Mouse (Mus musculus) hindbrain, embryonic 12.5 days (tissue): ENCODE measurements around the gene Ap2s1. TPM values are rescaled to one million over a fixed set of nuclear protein-coding genes. Genes with fewer than 3 reads are reported as not detected.
"Not testable (repeated sequence)": the region's sequence is repeated elsewhere in the genome, so short reads cannot be mapped to it uniquely, and the experiment has no call there.

ENCODE experiments used
- ATAC-seq: fragments of 200-750 bp; cut with Nextera tagmentation; 2 replicates; pipeline ENCODE4 v1.8.0; 2017; ENCODE audit warnings: moderate TSS enrichment; ENCODE audit not compliant: low FRiP score
- H3K27ac ChIP-seq: fragments of 300-500 bp; sonication (generic); 2 replicates; pipeline ENCODE4 v1.5.1; 2016; ENCODE audit warnings: mild to moderate bottlenecking
- H3K27me3 ChIP-seq: fragments of 300-500 bp; sonication (generic); 2 replicates; pipeline ENCODE4 v1.6.1; 2016; ENCODE audit warnings: mild to moderate bottlenecking
- H3K36me3 ChIP-seq: fragments of 300-500 bp; sonication (generic); 2 replicates; pipeline ENCODE4 v1.6.1; 2016; ENCODE audit warnings: mild to moderate bottlenecking
- H3K4me1 ChIP-seq: fragments of 300-500 bp; sonication (generic); 2 replicates; pipeline ENCODE4 v1.6.1; 2016
- H3K4me2 ChIP-seq: fragments of 300-500 bp; sonication (generic); replicated peaks from 2 replicates; pipeline ENCODE4 v1.6.1; 2016; ENCODE audit warnings: mild to moderate bottlenecking
- H3K4me3 ChIP-seq: fragments of 300-500 bp; sonication (generic); 2 replicates; pipeline ENCODE4 v1.5.1; 2016; ENCODE audit warnings: mild to moderate bottlenecking
- H3K9ac ChIP-seq: fragments of 300-500 bp; sonication (generic); 2 replicates; pipeline ENCODE4 v1.6.1; 2016; ENCODE audit warnings: mild to moderate bottlenecking, moderate library complexity
- H3K9me3 ChIP-seq: fragments of 300-500 bp; sonication (generic); replicated peaks from 2 replicates; pipeline ENCODE4 v1.6.1; 2016; ENCODE audit warnings: mild to moderate bottlenecking
- WGBS: fragments of 180-500 bp; shearing (Covaris S2); methylation state at CpG from one replicate; pipeline ENCODE4 v1.1.7; 2016; 5-methylcytosine and 5-hydroxymethylcytosine counted together
- polyA plus RNA-seq: library from polyadenylated mRNA; unstranded; fragments of >200 nt; fragmentation: Nextera tagmentation; extraction: Ambion mirVana; gene quantifications from 2 replicates; pipeline ENCODE4 v1.2.1, GENCODE M21; 2016

Gene Ap2s1
- polyA plus RNA-seq, result 262 and 292 TPM in 2 replicates

- Histone ChIP-seq H3K9ac (peak within 1 kb of the TSS; percentile 91), H3K4me3 (peak within 1 kb of the TSS; percentile 78), H3K27ac (peak within 1 kb of the TSS; percentile 45; the same call in 1 of the 2 replicates), H3K4me1 (peaks cover 13% of the 10 kb centered on the region), H3K9me3 (no peaks in the 10 kb centered on the region), H3K27me3 (no peaks in the 10 kb centered on the region), H3K36me3 (peaks cover 2% of the 10 kb centered on the region), H3K4me2 (peak within 1 kb of the TSS; percentile 93)
- WGBS, result under 1% methylated on average over 34 of the region's 34 CpGs
- peak; percentile 98 for ATAC-seq
These were observed at the start of gene Ap2s1 for GRCm38 (mm10) chr7:16738073-16738696. Ap2s1 (plus strand) TSS chr7:16738410.

GRCm38 (mm10) chr7:16689196-16689595 is 49.0 kb upstream of the Ap2s1 start:
- Histone ChIP-seq H3K36me3 (no peaks in the 10 kb centered on the region), H3K4me1 (no peaks in the 10 kb centered on the region), H3K4me2 (no peak overlapping the region), H3K9ac (no peak overlapping the region), H3K27me3 (no peaks in the 10 kb centered on the region), H3K4me3 (no peak overlapping the region), H3K27ac (no peak overlapping the region), H3K9me3 (peaks cover 10% of the 10 kb centered on the region)
- WGBS, result 80% methylated on average over 5 of the region's 5 CpGs
- ATAC-seq, result no peak

DNA sequence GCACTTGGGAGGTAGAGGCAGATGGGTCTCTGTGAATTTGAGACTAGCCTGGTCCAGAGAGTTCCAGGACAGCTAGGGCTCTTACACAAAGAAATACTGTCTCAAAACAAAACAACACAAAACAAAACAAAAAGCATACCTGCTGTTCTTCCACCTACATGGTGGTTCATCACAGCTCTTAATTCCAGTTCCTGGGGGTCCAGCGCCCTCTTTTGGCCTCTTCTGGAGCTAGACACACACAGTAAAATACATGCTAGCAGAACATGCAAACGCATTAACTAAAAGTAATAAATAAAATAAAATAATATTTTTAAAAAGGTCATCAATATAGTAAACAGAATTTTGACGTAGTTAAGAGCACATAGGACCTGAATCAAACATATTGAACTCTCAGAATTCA is 43.2 kb upstream of the Ap2s1 start:
- Histone ChIP-seq H3K27ac (no peak overlapping the region), H3K9me3 (no peaks in the 10 kb centered on the region), H3K4me3 (no peak overlapping the region), H3K9ac (no peak overlapping the region), H3K36me3 (no peaks in the 10 kb centered on the region), H3K4me2 (no peak overlapping the region), H3K4me1 (no peaks in the 10 kb centered on the region), H3K27me3 (no peaks in the 10 kb centered on the region)
- 44% methylated on average over 3 of the region's 3 CpGs for WGBS
- ATAC-seq, result no peak

DNA sequence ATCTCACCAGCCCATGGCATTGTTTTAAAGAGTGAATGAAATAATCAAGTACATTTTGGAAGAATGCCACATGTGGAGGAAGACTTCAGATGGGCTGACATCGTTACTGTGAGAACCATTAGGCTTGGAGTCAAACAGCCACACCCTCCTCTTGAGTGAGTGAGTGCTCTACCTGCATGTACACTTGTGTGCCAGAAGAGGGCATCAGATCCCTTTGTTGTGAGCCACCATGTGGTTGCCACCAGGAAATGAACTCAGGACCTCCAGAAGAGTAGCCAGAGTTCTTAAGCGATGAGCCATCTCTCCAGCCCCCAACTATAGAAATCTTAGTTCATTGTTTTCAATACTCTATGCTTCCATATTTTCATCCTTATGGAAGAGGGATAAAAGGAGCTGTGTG is 39.2 kb upstream of the Ap2s1 start:
- WGBS, result 49% methylated on average over 2 of the region's 2 CpGs
- H3K4me3 ChIP-seq, result no peak overlapping the region

GRCm38 (mm10) chr7:16700583-16700982 is 37.6 kb upstream of the Ap2s1 start:
- H3K4me3 ChIP-seq, result no peak overlapping the region
- H3K27me3 ChIP-seq, result no peaks in the 10 kb centered on the region
- H3K36me3 ChIP-seq, result no peaks in the 10 kb centered on the region
- no peak overlapping the region for H3K9ac ChIP-seq
- H3K4me1 ChIP-seq, result no peaks in the 10 kb centered on the region
- no peaks in the 10 kb centered on the region for H3K9me3 ChIP-seq
- no peak for ATAC-seq
- no peak overlapping the region for H3K4me2 ChIP-seq
- no peak overlapping the region for H3K27ac ChIP-seq
- WGBS, result 86% methylated on average over 5 of the region's 5 CpGs

More for the DNA sequence above, 39.2 kb upstream of the Ap2s1 start:
- Histone ChIP-seq H3K27ac (no peak overlapping the region), H3K9ac (no peak overlapping the region), H3K36me3 (no peaks in the 10 kb centered on the region), H3K4me2 (no peak overlapping the region), H3K4me1 (no peaks in the 10 kb centered on the region), H3K27me3 (no peaks in the 10 kb centered on the region), H3K9me3 (no peaks in the 10 kb centered on the region)
- ATAC-seq, result no peak

DNA sequence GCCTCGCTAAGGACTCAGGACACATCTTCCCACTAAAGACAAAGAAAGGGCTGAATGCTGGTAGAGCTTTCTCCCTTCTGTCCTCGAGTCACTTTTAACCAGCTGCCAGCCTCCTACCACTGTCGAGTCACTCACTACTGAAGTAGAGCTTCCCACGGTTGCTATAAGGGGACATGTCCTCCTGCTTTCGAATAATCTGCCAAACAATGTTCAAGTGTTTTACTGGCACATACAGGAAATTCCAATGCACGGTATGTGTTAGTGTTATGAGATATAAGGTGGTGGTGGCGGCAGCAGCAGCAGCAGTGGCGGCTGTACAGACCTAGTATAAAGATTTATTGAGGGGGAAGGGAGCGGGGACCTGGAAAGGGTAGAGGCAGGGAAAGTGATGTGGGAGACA is 31.8 kb upstream of the Ap2s1 start:
- 60% methylated on average over 9 of the region's 9 CpGs for WGBS
- H3K27ac ChIP-seq, result no peak overlapping the region
- no peaks in the 10 kb centered on the region for H3K9me3 ChIP-seq
- H3K9ac ChIP-seq, result no peak overlapping the region
- H3K4me3 ChIP-seq, result no peak overlapping the region
- no peaks in the 10 kb centered on the region for H3K4me1 ChIP-seq
- no peaks in the 10 kb centered on the region for H3K36me3 ChIP-seq
- no peak overlapping the region for H3K4me2 ChIP-seq
- H3K27me3 ChIP-seq, result no peaks in the 10 kb centered on the region; the same call in 1 of the 2 replicates
- ATAC-seq, result no peak

DNA sequence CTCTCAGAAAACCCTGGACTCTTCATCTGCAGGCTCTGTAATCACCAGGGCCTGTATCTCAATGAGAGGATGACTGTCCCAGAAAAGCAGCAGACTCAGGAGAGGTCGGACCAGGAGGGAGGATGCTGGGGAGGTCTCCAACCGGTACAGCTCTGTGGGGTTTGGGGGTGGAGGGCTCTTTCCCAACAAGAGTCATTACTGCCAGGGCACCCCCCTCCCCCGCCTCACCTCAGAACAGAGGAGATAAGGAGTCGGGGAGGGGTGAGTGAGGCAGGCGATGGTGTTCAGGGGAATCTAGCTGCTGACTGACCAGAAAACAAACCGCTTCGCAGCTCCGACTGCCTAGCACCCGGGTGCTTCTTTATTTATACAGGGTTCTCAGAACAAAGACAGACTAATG is 30.0 kb upstream of the Ap2s1 start:
- H3K9me3 ChIP-seq, result no peaks in the 10 kb centered on the region

DNA sequence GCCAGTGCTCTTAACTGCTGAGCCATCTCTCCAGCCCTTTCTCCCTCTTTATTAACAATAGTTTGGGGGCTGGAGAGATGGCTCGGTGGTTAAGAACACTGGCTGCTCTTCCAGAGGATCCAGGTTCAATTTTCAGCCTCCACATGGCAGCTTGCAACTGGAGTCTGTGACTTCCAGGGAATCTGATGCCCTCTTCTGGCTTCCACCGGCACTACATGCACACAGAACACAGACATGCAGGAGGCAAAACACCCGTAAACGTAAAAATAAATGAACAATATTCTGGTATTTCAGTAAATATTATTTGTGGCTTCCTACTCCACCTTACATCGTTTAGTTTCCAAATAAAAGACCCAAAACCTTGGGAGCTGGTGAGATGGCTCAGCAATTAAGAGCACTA is 27.6 kb upstream of the Ap2s1 start:
- no peak overlapping the region for H3K4me3 ChIP-seq
- no peaks in the 10 kb centered on the region; the same call in 1 of the 2 replicates for H3K27me3 ChIP-seq
- 80% methylated on average over 5 of the region's 5 CpGs for whole genome bisulfite sequencing
- no peaks in the 10 kb centered on the region for H3K36me3 ChIP-seq
- H3K9me3 ChIP-seq, result no peaks in the 10 kb centered on the region
- ATAC-seq, result no peak
- no peak overlapping the region for H3K9ac ChIP-seq
- H3K4me1 ChIP-seq, result no peaks in the 10 kb centered on the region
- no peak overlapping the region for H3K4me2 ChIP-seq
- no peak overlapping the region for H3K27ac ChIP-seq

More for the DNA sequence above, 30.0 kb upstream of the Ap2s1 start:
- Histone ChIP-seq H3K4me1 (no peaks in the 10 kb centered on the region), H3K36me3 (no peaks in the 10 kb centered on the region), H3K27me3 (no peaks in the 10 kb centered on the region; the same call in 1 of the 2 replicates), H3K9ac (no peak overlapping the region), H3K27ac (no peak overlapping the region), H3K4me3 (no peak overlapping the region), H3K4me2 (no peak overlapping the region)
- ATAC-seq, result no peak
- WGBS, result 25% methylated on average over 9 of the region's 9 CpGs

GRCm38 (mm10) chr7:16712633-16713415 is 25.4 kb upstream of the Ap2s1 start:
- 75% methylated on average over 13 of the region's 13 CpGs for WGBS

DNA sequence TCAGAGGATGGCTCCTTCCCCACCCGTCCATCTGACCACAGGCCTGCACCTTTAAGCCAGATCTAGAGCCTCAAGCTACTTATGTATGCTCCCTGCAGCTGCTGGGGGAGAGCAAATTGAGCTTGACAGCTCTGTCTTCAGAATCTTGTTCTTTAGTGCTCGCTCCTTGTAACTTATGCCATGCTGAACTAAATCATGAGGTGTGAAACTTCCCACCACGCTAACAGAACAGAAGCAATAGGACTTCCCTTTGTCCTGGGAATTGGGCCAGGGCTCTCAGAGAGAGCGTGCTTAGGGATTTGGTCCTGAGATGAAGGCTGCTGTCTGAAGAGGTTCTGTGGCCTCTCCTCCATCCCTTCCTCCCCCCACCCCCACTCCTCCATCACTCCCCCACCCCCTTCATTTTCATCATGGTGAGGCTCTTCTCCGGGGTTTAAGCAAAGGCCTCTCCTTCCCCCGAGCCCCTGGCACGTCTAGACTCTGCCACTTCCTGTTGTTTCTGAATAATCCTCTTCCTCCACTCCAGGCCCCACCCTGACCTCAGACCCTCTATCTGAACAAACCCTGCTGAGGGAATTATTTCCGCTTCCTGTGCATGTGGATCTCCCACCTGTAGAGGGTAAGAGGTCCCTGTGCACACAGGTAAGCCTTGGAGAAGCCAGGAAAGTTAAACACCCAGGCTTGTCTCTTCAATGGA is 21.6 kb upstream of the Ap2s1 start:
- not testable (repeated sequence) for H3K4me3 ChIP-seq, H3K9ac ChIP-seq
- 54% methylated on average over 8 of the region's 8 CpGs for WGBS

More at GRCm38 (mm10) chr7:16712633-16713415, 25.4 kb upstream of the Ap2s1 start:
- no peak overlapping the region for H3K4me3 ChIP-seq
- H3K4me2 ChIP-seq, result no peak overlapping the region
- no peaks in the 10 kb centered on the region; the same call in 1 of the 2 replicates for H3K4me1 ChIP-seq
- no peaks in the 10 kb centered on the region for H3K36me3 ChIP-seq
- no peak overlapping the region for H3K27ac ChIP-seq
- H3K9ac ChIP-seq, result no peak overlapping the region
- no peak for ATAC-seq
- H3K27me3 ChIP-seq, result no peaks in the 10 kb centered on the region
- no peaks in the 10 kb centered on the region for H3K9me3 ChIP-seq

GRCm38 (mm10) chr7:16721629-16722028 is 16.6 kb upstream of the Ap2s1 start, which contains the start of gene Ceacam9:
Ceacam9 (plus strand) TSS chr7:16721929.
- Histone ChIP-seq H3K4me3 (no peak within 1 kb of the TSS), H3K36me3 (no peaks in the 10 kb centered on the region), H3K4me1 (no peaks in the 10 kb centered on the region; the same call in 1 of the 2 replicates), H3K4me2 (no peak within 1 kb of the TSS), H3K27ac (no peak within 1 kb of the TSS), H3K9me3 (no peaks in the 10 kb centered on the region), H3K27me3 (no peaks in the 10 kb centered on the region), H3K9ac (no peak within 1 kb of the TSS)
- WGBS, result 86% methylated on average over 2 of the region's 2 CpGs
- no peak for ATAC-seq

More for the DNA sequence above, 21.6 kb upstream of the Ap2s1 start:
- not testable (repeated sequence) for H3K4me2 ChIP-seq, H3K4me1 ChIP-seq, H3K27me3 ChIP-seq, H3K36me3 ChIP-seq, ATAC-seq, H3K27ac ChIP-seq, H3K9me3 ChIP-seq

- not testable (repeated sequence) for H3K27ac ChIP-seq, H3K4me3 ChIP-seq, H3K9ac ChIP-seq, H3K4me2 ChIP-seq, H3K9me3 ChIP-seq, H3K27me3 ChIP-seq, H3K36me3 ChIP-seq, ATAC-seq, H3K4me1 ChIP-seq
- 74% methylated on average over 3 of the region's 3 CpGs for WGBS
These were observed 15.7 kb upstream of the Ap2s1 start for GRCm38 (mm10) chr7:16722490-16722889.
